Mouse (Mus musculus) liver, postnatal 0 days (tissue): Measurements from ENCODE around the gene Ybx2.

Experiments used
- CTCF ChIP-seq: sonication (generic); IDR thresholded peaks from 2 replicates; pipeline ENCODE4 v1.5.1; 2016; ENCODE audit warnings: antibody characterized with exemption, low read depth
- EP300 ChIP-seq: IDR thresholded peaks from 2 replicates; pipeline ENCODE4 v1.6.1; 2016; ENCODE audit warnings: antibody characterized with exemption, low read depth, mild to moderate bottlenecking

DNA sequence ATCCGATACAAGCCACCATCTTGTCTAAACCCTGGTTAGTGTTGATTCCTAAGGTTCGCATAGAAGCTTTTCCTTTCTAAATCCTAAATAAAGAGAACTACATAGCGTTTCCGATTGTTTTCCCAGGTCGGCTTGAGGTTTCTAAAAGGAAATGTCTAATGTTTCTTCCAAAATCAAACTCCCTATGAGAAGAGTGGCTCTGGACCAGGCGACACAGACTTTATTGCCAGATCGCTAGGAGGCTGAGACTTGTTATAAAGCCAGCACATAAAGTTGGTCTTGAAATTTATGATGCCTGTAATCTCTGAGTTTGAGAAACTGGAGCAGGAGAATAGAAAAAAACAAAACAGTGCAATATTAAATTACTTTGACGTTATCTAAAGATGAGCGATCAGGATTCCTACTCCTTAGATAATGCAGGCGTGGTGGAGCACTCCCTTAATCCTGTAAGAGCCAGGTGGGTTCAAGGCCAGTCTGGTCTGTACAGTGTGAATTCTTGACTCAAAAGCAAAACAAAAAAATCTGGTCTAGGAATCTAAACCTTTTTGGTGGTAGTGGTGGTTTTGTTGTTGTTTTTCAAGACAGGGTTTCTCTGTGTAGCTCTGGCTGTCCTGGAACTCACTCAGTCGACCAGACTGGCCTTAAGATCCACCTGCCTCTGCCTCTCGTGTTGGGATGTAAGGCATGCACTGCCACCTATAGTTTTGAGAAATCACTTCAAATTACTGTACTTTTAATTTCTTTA lies 13.4 kb upstream of the Ybx2 start:
- TF ChIP-seq CTCF (peak; percentile 36; the same call in 1 of the 2 replicates), EP300 (no peak)
